Mouse (Mus musculus): ENCODE measurements around the gene Disp3.

DNA sequence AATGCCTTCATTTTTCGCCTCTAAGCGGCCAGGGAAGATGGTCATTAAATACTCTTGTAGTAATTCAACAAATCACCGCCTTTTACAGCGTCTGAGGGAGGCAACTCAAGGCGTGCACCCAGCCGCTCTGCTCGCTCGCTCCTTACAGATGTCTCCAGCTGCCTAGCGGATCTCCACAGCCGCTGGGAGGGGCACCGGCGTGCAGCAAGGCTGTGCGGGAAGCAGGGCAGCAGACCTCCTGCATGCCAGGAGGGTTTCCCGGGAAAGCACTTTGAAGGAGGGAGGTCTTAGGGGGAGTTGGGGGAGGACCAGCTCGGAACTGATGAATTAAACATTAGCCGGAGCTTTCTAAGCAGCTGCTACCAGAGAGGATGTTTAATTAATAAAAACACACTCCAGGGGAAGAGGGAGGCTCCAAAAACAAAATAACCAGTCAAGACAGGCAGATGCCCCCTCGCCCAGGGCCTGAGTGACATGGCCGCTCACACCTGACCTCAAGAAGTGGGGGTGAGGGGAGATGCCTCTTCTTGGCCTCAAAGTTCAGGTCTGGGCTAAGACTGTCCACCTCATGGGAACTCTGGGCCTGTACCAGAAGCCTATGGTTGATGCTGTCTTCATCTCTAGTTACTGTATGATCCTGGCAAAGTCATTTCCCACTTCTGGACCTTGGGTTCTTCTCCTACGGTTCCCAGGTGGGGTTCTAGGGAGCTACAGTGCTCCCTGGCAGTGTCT lies 39.7 kb upstream of the Disp3 start:
- TF ChIP-seq CTCF (conservative IDR thresholded peaks at IDR 0.05; ENCODE audit: low read length) = no peak
- no peak for TF ChIP-seq POU5F1 (IDR thresholded peaks at IDR 0.05; ENCODE audit: borderline replicate concordance, low read length)
- no peak for TF ChIP-seq NANOG (IDR thresholded peaks at IDR 0.05; ENCODE audit: borderline replicate concordance, low read length)
